Mouse (Mus musculus) gonadal fat pad, adult 2 months (tissue): ENCODE measurements around the gene Pacrg. TPM values are rescaled to one million over a fixed set of nuclear protein-coding genes. Genes with fewer than 3 reads are reported as not detected.

Experiments used
- DNase-seq: peaks from one replicate; pipeline ENCODE4 v3.0.0-alpha.2; 2012; ENCODE audit warnings: low read depth
- polyA plus RNA-seq: library from polyadenylated mRNA; depleted of rRNA; stranded (reverse); fragments of >200 nt; gene quantifications from 2 replicates; pipeline ENCODE4 v1.2.3, GENCODE M21; 2012

Gene Pacrg
- polyA plus RNA-seq, 1 experiment: 1.6 TPM

DNA sequence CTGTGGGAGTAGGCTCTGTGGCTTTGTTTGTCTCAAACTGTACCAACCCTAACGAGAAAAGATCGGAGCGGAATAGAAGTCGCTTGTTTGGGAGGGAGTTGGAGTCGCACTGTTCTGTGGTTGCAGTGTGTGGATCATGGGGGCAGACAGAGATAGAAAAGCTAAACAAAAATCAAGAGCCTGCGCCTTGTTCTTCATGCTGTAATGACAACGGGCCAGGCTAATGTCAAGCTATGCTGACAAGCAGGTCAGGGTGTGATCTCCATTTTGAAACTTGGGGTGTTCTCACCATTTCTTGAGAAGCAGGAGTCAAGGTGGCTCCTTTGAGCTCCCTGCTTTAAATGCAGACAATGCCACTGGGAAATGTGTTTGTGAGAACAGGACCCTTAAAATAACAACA, 433.8 kb downstream of the Pacrg start:
- DNase-seq: no peak

DNA sequence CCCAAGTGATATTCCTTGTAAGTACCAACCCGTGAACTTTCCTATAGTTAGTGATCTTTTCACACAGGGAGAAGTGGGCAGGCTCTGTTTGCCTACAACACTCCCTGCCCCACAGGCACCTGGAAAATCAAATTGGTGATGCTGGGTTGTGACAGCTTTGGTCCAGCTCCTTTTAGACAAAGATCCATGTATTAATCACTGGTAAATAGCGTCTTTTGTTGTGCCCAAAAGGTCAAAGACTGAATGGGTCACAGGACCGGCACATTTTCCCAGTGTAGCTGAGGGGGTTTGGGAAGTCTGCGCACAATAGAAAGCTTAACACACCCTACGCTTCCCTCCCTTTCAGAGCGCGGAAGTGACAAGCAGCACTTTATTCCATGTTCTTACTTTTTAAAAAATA, 434.2 kb downstream of the Pacrg start:
- no peak for DNase-seq

DNA sequence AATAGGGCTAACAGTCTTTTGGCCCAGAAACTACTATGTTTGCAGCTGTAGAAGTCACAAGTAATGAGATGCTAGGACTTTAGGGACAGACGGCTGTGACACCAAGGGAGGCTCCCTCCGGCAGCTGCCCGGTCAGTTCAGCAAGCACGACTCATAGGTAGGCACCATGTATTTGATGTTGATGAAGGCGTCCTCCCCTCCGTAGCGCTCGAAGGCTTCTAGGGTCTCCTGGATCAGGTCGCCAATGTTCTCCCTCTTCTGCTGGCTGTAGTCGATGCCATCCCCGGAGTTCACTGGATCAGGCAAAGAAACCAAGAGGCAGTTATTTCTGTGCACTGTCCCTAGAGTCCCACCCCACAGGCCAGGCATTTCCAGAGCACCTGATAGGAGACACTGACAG, 436.9 kb downstream of the Pacrg start:
- no peak for DNase-seq

DNA sequence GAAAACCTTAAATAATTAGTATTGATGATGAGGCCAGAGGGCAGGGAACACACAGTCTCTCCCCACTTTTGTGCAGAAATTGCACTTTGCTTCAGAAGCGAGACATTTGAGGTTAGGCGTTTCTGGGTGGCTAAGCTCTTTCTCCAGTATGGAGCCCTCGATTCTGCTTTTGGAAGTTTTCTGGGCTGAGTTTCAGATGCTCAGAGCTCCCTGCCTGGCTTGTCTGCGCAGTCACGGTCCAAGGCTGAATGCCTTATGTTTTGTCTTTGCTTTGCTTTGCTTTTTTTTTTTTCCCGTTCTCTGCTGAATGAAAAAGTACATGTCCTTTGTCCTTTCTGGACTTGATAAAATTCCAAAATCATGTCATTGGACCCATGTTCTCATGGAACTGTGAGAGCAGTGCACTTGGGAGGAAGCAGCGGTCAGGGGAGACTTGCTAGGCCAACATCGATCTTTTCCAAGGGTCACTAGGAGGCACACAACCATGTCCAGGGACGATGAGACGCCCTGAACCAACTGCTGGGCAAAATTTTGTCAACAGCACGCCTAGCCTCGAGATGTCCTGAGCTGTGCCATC, 438.0 kb downstream of the Pacrg start:
- no peak for DNase-seq

DNA sequence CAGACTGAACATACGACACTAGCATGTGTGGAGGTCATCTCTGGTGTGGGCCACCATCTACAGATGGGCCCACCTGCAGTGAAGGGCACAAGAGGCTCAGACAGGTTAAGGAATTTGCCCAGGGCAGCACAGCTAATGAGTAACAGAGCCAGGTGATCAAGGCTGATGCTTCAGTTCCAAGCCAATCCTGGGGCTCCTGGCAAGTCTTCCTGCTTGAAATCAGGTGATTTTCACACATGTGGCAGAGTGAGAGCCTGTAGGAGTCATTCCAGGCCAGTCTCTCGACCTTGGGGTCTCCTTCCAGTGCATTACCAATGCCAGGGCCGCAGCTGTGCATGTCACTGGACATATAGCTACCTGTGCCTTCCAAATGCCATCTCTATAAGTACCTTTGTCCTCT, 438.6 kb downstream of the Pacrg start:
- DNase-seq: no peak

DNA sequence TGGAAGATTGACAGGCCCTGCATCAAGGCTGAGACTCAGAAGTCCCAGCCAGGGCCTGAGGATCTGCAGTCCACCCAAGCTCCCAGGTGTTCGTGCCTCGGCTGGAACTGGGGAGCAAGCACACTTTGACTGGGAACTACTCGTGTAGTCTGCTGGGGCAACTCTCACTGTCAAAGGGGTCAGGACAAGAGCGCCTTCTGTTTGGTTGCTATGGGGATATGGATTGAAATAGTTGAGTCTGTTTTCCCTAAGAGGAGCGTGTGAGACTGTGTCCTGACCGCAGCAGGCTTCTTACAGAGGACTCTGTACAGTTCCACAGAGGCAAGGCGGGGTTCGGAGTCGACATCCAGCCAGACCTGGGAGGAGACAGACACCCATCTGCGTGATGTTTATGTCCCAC, 440.4 kb downstream of the Pacrg start:
- DNase-seq: no peak

DNA sequence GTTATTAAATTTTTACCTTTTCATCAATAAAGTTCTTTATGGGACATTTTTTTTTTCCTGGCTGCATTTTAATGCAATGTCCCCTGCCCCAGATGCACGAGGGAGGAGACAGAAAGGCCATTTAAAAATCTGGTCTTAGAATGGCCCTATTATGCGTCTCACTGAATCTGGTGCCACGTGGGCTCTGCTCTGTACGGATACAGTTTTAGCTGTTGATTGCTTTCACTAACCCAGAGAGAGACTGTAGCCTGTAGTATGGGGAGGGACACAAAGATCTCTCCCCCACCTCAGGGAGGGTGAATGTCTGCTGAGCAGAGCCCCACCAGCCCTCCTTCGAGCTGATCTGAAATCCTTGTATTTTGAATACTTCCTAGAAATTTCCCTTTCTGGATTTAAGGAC, 441.2 kb downstream of the Pacrg start:
- no peak for DNase-seq

DNA sequence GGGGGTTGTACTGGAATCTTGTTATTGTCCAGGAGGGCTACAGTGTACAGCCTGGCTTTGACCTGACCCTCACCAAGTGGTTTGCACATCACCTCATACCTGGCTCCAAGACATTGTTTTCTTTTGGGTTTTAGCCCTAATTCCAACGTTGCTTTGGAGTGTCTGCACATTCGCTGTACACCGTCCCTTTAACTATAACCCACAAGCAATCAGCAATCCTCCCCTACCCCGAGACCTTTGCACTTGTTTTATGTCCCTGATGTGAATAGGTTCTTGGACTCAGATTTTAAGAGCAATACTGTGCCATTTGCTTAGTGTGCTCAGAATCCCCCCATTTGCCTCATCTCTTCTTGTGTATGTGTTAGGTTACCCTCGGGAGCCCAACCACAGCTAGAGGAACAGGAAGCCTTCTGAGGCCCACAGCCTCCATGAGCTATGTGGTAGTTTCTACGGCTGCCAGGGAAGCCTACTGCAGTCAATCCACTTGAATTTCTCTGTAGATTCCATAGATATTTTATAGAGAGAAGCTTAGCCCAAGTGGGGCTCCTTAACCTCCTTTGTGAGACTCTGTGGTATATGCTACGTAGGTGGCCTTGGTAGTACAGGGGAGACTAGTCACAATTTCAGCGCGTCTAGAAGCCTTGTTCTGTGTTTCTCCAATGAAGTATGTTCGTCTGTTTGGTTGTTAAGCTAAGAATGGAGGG, 442.0 kb downstream of the Pacrg start:
- DNase-seq: no peak

DNA sequence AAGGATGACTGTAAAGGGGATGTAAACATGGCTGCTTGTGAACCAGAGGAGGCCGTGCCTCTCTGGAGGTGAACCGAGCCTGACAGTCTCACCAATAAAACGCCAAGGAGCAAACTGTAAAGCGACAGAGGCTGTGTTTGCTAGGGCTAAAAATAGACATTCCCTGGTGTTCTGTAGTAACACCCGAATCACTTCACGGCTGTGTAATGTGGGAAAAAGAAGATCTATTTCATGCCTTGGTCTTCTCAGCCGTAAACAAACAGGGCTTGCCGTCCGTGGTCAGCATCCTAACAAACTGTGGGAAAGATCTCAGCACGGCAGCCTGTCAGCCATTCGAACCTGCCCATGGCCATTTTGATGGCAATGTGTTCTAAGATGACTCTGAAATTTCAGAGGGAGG, 442.8 kb downstream of the Pacrg start:
- DNase-seq: no peak

DNA sequence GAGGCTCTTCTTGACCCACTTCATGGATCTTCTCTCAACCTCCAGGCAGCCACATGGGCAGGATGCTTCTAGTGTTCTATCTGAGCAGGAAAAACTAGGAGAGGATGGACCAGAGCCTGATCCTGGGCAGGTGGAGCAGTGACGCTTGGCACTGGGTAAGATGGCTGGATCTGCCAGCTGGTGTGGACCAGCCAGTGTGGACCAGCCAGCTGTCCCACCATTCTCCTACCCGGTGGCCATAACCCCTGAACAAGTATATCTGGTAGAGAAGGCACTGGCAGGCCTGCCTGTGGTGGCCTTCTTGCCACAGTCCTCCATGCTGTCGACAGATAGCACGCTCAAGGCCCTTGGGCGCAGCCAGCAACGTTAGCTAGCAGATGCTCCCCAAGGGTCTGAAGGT, 443.2 kb downstream of the Pacrg start:
- no peak for DNase-seq

DNA sequence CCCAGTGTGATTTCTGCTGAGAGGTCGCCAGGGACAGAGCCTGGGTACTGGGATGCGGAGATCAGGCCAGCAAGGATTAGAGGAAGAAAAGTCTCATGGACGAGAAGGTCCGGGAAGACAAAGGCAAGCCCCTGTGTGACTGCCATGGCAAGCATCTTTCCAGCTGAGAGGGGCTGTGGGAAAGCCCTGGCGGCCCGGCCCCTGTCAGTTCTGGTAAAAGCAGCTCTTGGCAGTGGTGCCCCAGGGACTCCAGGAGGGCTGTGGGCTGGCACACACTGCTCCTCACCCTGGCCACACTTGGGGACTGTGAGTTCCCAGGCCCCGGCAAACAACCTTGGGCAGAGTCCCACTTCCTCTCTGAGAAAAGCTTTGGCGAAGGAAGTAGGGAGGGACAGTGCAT, 445.3 kb downstream of the Pacrg start:
- DNase-seq: no peak

DNA sequence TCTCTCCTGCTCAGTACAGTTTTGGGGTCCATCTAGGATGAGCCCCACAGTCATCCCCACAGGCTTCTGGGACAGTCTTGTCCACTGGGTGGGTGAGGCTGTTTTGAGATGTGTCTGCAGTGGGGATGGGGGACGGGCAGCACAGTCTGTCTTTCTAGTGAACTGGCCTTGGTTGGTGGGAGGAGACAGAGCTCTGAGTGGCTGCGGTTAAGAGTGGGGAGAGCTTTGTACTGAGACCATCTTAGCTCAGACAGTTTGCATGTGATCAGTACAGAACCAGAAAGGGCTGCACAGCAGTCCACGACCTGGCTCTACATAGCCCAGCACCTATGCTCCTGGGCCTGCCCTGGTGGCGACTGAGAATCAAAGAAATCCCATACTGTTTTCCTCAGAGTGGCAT, 446.3 kb downstream of the Pacrg start:
- no peak for DNase-seq

DNA sequence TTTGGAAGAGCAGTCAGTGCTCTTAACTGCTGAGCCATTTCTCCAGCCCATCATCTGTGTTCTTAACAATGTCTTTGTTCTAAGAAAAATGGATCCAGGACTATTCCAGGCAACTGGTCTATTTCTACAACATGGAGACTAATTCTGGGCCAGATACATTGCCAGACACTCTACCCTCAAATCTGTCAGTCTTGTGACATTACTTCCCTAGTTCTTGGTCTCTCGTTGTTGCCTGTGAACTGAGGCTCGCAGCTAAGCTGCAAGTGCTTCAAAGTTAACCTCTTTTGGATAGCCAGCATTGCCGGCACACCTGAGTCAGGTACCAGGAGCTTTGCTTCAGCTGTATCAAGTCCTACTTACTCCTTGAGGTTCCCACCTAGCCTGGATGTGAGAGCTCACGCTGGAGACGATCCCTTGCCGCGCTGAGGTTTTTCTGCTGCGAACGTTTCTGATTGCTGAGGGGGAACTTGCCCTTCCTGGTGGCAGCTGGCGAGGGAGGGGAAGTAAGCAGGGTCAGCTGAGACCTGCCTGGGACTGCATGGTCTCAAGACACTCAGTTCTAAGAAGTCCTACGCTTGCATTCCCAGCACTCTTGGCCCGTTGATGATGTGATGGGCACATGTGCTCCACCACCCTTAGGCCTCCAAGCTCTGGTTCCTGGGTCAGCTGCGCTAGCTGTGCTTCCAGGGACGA, 447.6 kb downstream of the Pacrg start:
- DNase-seq: no peak

DNA sequence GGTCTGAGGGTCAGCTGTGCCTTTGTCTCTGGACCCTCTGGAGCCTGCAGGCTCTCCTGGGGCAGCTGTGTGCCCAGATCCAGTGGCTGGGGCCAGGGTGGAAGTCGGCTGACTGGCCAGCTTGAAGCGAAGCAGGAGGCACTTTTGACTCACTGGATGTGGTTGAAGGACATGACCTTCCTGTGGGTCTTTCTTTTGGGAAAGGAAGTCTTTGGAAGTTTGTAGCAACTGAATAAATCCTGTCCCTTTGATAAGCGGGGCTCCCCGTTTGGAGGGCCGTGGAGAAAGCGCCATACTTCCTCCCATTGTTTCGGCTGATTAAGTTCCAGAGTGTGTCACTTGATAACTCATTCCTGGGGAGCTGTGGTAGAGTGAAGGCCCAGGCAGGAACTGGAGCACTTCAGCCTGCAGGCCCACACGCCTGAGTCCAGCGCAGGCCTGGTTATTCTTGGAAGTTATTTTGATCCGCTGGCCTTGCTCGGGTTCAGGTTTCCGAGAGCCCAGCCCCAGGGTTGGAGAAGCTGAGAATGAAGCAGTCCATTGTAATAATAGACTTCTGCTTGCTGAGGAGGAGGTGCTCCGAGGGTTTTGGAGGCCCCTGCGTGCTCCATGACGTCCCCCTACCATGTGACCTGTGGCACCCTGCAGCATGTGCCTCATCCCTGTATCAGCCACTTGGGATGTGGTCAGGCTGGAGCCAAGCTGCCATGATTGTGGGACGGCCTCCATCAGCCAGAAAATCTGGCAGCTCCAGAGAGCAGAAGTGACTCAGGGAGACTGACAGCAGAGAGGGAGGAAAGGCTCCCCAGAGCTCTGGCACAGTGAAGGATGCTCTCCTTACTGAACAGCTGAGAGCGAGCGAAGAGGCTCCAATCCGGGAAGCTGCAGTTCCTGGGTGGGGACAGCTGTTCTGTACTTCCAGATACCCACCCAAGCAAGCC, 449.6 kb downstream of the Pacrg start:
- no peak for DNase-seq

DNA sequence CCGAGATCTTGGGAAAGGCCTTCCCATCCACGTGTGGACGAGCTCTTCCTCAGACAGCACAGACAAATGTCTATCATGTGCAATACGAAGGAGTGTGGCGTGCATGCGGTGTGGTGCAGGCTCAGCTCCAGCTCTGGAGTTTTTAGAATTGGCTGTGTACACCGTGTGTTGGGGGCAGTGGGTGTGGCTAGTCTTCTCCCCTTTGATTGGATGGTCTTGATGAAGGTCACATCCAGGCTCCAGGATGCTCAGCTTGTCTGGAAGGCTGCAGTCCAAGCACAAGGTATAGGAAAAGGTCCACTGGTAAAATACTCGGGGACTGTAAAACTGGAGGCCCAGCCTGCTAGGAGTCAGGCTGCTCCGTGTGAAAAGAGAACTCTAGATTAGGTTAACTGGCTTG, 450.4 kb downstream of the Pacrg start:
- no peak for DNase-seq

DNA sequence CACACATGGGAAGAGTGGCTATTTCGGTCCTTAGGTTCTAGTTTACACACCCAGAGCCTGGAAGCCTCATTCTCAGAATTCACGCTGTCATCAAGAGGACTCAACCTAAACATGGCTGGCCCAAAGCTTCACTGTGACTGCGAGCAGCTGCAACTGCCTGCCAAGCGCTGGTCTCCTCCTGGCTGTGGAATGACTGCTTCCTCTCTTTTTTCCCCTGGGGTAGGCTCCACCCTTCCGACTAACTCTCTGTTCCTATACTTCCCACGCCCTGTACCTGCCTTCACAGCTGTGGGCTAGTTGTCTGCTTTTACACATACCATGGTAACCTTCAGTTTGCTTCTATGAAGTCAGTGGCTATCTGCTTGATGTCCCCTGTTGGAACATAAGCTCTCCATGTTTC, 453.6 kb downstream of the Pacrg start:
- DNase-seq: no peak

DNA sequence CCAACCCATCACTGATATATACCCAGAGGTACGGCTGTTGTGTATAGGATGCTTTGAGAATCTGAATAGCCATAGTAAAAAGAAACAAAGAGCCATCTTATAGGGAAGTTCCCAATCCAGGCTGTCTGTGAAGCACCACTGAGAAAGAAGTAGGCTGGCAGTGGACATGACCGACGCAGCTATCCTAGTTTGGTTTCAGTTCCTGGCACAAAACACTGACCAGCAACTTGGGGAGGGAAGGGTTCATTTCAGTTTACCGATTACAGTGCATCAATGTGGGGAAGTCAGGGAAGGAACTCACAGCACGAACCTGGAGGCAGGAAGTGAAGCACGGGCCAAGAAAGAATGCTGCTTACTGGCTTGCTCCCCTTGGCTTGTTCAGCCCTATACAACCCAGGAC, 456.7 kb downstream of the Pacrg start:
- DNase-seq: no peak

DNA sequence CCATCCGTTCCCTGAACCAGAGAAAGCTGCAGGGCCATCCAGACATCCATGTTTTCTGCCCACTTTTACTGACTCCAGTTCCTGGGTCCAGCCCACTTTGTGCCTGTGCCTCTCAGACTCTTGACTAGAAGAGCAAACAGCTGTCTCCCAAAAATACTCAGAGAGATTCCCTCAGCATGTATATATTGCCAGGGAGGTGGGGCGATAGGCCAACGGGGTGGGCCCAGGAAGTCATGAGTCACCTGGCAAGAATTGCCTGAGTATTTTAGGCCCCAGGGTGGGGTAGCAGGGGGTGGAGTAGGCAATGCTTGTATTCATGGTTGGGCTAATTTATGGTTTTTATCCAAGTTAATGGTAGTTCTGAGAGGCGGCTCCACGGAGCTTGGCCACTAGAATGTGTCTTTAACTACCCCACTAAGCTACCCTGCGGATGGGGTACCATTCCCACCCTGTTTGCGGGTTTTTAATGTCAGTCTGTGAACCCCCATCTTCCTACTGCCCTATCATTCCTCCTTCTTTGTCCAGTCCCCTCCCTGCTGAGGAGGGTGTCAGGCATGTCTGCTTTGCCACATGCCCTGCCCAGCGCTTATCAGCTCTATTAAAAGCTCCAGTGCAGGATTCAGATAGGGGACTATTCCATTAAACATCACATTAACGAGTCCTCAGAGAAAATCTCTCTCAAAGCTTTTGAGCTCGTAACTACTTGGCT, 461.5 kb downstream of the Pacrg start:
- DNase-seq: no peak

DNA sequence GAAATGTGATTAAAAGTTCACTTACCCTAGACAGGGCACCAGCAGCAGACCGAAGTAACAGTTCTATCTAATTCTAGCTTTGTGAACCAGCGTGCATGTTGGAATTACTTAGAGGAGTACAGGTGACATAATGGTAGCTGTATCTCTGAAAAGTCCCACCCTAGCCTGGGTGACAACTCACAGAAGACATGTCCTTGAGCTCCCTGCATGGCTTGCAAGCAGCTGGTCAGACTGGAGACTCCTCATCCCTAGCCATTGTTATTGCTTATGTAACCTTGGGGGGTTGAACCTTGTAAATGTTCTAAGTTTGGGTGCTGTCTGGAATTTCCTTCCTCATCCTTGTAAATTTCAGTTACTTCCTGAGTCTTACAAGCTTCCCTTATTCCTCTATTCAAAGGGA, 462.5 kb downstream of the Pacrg start:
- DNase-seq: no peak

DNA sequence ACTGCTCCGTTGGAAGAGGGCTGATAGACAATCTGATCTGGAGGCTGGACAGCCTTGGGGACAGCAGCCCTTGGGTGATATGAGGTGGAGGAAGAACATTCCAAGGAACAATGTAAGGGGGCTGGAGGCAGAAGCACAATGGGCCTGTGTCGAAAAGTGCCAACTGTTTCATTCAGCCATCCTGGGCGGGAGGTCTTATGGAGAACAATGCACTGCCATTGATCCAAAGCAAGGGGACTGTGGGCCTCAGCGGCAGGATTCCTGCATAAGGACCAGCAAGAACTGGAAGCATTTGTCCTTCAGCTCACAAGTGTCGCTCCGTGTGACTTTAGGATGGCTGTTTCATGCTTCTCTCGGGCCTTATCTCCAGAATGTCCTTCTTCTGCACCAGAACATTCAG, 465.8 kb downstream of the Pacrg start:
- DNase-seq: no peak

DNA sequence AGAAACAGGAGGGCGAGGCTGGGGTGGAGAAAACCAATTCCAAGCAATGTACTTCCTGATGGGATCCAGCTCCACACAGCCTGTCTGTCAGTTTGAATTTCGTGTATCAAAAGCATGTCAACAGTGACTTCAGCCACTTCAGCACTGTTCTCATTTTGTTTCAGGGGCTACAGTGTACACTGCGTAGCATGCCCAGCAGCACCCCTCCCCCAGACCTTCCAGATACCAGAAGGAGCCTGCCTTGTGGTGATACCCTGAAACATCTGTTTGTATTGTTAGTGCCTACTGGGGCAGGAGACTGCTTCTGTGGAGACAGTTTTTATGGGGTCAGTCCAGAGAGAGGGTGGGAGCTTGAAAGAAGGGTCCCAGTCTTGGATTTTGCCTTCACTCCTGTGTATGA, 466.4 kb downstream of the Pacrg start:
- DNase-seq: no peak
